Mouse (Mus musculus) A20 (cell line): ENCODE measurements around the gene Lmcd1.

Experiments
- DNase-seq: peaks from one replicate; pipeline ENCODE4 v3.0.0-alpha.2; 2011; ENCODE audit warnings: low read depth, low spot score

Lmcd1 gene

GRCm38 (mm10) chr6:112287671-112288070 is 14.1 kb downstream of the Lmcd1 start:
- DNase-seq = no peak

- DNase-seq = no peak
These were observed 14.7 kb downstream of the Lmcd1 start for GRCm38 (mm10) chr6:112288271-112288670.

- no peak for DNase-seq
These were observed 17.6 kb downstream of the Lmcd1 start for GRCm38 (mm10) chr6:112291146-112291545.

DNA sequence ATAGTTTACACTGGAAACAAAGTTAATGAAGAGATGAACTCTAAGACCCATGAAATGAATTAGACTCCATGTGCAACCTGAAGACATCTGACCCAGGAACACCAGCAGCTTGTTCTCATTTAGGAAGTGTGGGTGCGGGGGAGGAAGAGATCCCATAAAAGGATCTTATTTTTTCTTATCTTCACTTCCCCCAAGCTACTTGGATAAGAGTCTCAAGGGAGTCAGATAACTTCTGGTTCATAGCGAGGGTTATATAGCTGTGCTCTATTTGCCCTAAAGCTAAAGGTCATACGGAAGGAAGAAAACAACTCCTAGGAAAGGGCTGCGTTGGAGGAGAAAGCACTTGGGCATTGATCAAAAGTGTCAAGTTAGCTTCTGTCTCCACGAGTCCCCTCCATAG is 19.8 kb downstream of the Lmcd1 start:
- no peak for DNase-seq

DNA sequence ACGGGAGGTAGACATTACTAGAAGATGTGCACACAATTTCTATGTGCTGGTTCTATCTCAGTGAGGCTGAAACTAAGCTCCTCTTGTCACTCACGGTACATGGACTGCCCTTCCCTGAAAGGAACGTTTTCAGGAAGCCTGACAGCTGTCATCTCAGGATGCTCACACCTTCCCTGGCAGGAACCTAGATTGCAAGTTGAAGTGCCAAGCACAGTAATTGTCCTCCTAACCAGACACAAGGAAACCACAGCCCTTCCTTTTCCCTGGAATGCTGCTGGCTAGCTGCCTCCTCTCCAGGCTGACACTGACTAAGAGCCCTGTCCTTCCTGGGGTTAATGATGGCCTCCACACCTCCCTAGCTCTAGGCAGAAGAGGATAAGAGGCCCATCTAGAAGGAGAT is 21.7 kb downstream of the Lmcd1 start:
- DNase-seq = no peak

DNA sequence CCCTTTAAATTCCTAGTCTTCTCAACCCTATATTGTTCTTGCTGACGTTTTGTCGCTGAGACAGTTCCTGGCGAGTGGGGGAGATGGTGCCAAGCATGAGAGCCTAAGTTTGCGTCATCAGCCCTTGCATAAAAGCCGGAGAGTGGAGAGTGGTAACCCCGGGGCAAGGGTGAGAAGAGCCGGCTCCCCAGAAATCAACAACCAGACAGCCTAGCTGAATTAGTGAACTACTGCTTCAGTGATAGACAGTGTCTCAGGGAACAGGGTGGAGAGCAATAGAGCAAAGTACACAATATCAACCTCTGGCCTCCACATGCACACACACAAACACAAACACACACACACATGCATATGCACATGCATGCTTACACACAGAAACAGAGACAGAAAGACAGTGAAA is 26.6 kb downstream of the Lmcd1 start:
- no peak for DNase-seq

DNA sequence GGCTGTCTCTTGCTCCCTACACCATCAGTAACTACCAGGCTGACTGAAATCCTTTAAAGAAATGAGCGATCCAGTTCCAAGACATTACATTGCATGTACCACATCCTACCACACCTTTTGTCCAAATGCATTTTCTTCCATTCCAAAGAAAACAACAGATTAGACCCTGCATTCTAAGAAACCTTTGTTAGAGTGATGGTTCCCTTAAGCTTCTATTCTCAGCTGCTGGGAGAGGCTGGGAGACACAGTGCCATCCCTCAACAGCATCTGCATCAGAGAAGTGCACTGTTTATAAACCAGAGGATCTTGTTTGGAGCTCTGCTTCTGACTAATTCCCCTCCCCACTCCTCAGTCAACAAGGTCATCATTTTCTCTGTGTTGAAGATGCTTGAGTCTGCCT is 27.1 kb downstream of the Lmcd1 start:
- no peak for DNase-seq

GRCm38 (mm10) chr6:112302248-112302647 is 28.7 kb downstream of the Lmcd1 start:
- no peak for DNase-seq

DNA sequence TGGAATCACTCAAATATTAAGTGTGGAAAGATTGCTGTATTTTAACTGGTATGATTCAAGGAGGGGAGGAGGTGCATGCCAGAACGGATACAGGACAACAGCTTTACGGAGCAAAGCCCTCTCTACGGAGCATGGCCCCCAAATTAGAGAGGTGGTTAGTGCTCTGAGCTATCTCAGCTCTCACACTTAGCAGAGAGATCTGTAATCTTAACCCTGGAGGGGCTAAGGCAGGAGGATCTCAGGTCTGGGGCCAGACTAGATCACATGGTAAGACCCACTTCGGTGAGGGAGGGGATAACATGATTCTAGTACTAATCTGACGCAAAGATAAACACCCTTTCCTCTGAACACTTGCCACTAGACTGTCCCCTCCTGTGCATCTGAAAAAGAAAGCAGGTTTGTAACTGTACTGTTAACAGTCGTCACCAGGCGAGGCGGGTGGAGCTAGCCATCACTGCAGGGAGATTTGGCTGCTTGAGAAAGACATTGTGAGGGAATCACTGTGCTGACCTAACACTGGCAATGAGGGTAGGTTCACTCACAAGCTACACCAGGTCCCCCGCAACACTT is 29.3 kb downstream of the Lmcd1 start:
- DNase-seq = no peak

DNA sequence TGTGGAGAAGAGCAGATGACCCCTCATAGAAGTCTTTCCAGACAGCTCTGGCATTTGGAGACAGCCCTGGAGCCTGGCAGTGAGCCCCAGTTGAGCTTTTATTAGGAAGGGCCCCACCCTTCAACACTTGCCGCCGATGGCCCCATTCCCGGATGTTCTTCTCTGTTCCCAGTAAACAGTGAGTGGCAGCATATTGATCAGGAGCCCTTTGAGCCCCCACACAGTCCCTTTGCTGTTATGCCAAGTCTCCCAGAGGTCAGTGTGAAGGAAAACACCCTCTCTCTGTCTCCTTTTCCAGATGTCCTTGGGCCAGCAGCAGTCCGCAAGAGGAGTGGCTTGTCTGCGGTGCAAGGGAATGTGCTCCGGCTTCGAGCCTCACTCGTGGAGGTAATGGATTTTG is 31.2 kb downstream of the Lmcd1 start:
- no peak for DNase-seq

GRCm38 (mm10) chr6:112309330-112309938 is 35.9 kb downstream of the Lmcd1 start:
- DNase-seq = no peak

DNA sequence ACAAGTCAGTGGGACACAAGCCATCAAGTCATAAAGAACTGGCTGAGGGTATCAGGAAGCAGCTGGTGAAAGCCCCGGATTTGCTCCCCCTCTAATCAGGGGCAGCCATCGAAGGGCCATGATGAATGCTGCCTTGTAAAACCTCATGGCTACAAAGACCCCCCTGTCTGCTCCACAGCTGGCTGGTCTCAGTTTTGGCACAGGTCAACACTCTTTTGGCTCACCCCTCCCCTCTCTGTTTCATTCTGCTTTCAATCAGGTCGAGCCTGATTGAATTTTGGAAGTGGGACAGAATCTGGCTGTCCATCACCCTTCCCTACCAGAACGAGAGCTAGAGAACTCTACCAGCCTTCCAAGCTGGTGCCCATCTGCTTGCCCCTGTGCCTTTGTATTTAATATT is 37.8 kb downstream of the Lmcd1 start:
- DNase-seq = no peak

DNA sequence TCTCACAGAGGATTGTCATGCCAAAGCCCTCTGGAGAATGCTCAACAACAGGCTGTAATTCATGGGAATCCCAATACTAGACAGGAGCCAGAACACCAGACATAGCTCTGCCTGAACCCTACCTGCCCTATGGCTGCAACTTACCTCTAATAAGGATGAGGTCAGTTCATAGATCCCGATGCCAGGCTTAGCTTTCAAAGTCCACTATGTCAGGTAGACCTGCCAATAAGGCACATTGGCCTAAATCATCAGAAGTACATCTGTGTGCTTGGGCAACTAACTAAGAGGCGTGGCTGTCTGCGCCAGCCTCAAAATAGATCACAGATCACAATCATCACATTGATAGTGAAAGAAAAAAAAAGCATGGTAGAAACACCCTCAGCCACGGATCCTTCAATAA is 45.9 kb downstream of the Lmcd1 start:
- DNase-seq = no peak

- no peak for DNase-seq
These were observed 47.1 kb downstream of the Lmcd1 start for GRCm38 (mm10) chr6:112320679-112321078.

GRCm38 (mm10) chr6:112322916-112323315 is 49.4 kb downstream of the Lmcd1 start:
- DNase-seq = no peak

DNA sequence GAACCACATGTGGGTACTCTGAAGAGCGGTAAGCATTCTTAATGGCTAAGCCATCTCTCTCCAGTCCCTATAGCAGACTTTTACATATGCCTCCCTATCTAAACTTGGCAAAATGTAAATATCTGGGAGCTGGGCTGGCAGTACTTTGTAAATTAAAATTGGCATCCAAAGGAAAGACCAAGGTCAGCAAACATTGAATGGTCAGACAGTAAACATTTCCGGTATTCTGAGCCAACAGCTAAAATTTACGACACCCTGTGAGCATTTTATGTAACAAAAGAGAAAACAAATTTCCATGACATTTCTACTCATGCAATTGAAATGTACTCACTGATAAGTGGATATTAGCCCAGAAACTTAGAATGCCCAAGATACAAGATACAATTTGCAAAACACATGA is 51.7 kb downstream of the Lmcd1 start:
- no peak for DNase-seq

- DNase-seq = no peak
These were observed 54.2 kb downstream of the Lmcd1 start for GRCm38 (mm10) chr6:112327793-112328192.

- no peak for DNase-seq
These were observed 57.1 kb downstream of the Lmcd1 start for GRCm38 (mm10) chr6:112330520-112331222.

DNA sequence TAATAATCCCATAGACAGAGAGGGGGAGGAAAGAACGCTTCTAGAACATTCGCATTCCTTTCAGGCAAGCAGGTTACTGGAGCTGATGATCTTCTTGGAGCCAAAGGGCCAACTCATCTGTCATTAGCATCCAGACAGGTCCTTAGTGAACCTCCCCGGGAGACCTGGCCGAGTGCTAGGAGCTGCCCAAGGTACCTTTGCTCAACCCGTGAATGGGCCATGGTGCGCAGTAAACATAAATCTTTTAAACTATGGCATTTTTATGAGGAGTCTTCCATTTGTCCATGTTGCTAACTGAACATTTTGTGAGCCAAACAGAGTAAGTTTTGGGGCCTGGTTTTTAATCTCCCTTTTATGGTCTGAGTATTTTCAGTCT is 57.7 kb downstream of the Lmcd1 start:
- no peak for DNase-seq

DNA sequence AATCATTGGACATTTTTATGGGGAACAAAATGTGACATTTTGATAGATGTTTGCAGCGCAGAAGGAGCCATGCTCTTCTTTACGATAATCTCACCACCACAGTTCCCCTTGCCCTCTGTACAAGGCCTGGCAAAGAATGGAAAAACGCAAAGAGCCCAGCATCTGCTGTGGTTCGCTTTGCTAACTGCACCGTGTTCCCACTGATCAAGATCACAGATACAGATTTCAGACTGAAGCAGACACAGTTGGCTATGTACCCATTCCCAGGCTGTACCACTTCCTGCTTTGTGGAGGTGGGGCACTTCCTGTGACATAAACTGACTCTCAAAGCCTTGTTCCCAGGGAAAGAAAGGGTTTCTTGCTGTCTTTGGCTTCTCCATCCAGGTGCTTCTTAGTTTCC is 60.4 kb downstream of the Lmcd1 start:
- DNase-seq = no peak

GRCm38 (mm10) chr6:112337667-112338066 is 64.1 kb downstream of the Lmcd1 start:
- DNase-seq = no peak

GRCm38 (mm10) chr6:112339016-112339415 is 65.5 kb downstream of the Lmcd1 start:
- no peak for DNase-seq

- no peak for DNase-seq
These were observed 76.9 kb downstream of the Lmcd1 start for GRCm38 (mm10) chr6:112350452-112350851.
